Mouse (Mus musculus): ENCODE measurements around the gene Ipo8.

- TF ChIP-seq EP300 (IDR thresholded peaks at IDR 0.05; ENCODE audit: low read depth) = no peak
- TF ChIP-seq CTCF (IDR thresholded peaks at IDR 0.05; ENCODE audit: low read depth) = no peak
Measured at GRCm38 (mm10) chr6:148767228-148767627, 64.0 kb downstream of the Ipo8 start.
